Mouse (Mus musculus): ENCODE measurements around the gene Gm21738. TPM values are rescaled to one million over a fixed set of nuclear protein-coding genes. Genes with fewer than 3 reads are reported as not detected.
"Not testable (repeated sequence)": the region's sequence is repeated elsewhere in the genome, so short reads cannot be mapped to it uniquely, and the experiment has no call there.

The Gm21738 gene
- under 1 TPM; 0.67 to 0.75 TPM for total RNA-seq (2021)

DNA sequence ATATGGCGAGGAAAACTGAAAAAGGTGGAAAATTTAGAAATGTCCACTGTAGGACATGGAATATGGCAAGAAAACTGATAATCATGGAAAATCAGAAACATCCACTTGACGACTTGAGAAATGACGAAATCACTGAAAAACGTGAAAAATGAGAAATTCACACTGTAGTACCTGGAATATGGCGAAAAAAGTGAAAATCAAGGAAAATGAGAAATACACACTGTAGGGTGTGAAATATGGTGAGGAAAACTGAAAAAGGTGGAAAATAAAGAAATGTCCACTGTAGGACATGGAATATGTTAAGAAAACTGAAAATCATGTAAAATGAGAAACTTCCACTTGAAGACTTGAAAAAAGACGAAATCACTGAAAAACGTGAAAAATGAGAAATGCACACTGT is at the start of gene Gm21738:
Gene Gm21738 (minus strand): TSS at position 101 of the 400 bp plus-strand sequence.
- intact Hi-C loops (cut with DNase I); DNase-seq (ENCODE audit: low spot score): not testable (repeated sequence)

DNA sequence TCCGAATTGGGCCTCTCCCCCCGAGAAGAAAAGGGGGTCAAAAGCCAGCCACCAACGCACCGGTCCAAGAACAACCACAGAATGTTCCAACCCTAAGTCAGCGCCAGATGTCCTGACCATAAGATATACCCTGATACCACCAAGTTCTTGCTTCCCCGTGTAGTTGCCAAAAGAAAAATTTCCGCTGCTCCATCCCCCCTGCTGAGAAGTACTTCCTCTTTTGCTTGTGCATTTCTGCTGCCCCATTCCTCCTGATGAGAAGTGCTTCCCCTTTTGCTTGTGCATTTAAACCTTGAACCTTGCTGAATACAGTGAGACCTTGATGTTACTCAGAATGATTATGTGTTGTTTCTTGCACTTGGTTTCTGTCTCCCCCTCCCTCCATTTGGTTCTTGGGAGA is 35.0 kb downstream of the Gm21738 start:
- intact Hi-C loops (cut with DNase I); DNase-seq (ENCODE audit: low spot score): not testable (repeated sequence)

Other genes starting within 250 kb of the Gm21738 start
- gene Gm2244, start 131.0 kb upstream of the Gm21738 start, total RNA-seq (2021): not detected
- gene Gm2237, start 166.2 kb upstream of the Gm21738 start, total RNA-seq (2021): under 1 TPM; 0.28 to 0.81 TPM
- not detected for gene Gm5458, start 183.7 kb upstream of the Gm21738 start, total RNA-seq (2021)